Mouse (Mus musculus): ENCODE measurements around the gene Mad2l2. TPM values are rescaled to one million over a fixed set of nuclear protein-coding genes. Genes with fewer than 3 reads are reported as not detected.
"Not testable (repeated sequence)": the region's sequence is repeated elsewhere in the genome, so short reads cannot be mapped to it uniquely, and the experiment has no call there.

The Mad2l2 gene
- total RNA-seq, 4 experiments from 2014 or later: 24.5 to 32.7 (median 28.9) TPM

DNA sequence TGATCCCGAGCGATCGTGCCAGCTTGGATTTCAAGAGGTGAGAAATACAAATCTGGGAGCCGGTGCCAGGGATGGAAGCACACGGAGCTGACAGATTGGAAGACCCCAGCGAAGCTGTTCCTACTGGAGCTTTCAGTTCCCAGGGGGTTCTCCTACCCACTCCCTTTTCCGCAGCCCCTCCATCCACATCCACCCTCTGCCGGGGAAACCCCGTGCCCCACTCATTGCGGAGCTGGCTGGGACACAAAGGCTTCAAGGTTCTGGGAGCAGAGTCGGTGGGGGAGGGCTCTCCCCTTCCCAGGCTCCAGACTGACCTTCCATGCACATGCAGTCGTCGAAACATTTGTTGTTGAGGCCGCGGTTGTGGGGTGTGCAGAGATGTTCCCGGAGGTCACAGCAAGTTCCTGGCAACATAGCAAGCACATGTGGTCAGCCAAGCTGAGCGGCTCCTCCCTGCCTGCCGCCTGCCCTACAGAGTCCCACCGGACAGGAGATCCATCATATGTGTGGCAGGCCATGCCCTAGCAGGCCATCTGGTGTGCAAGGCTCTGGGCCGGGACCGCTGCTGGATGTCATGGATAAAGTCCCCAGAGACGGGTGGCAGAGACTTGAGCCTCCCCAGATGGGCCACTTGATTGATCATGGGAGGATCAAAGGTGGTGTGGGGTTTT is 22.4 kb upstream of the Mad2l2 start:
- no peak for DNase-seq

DNA sequence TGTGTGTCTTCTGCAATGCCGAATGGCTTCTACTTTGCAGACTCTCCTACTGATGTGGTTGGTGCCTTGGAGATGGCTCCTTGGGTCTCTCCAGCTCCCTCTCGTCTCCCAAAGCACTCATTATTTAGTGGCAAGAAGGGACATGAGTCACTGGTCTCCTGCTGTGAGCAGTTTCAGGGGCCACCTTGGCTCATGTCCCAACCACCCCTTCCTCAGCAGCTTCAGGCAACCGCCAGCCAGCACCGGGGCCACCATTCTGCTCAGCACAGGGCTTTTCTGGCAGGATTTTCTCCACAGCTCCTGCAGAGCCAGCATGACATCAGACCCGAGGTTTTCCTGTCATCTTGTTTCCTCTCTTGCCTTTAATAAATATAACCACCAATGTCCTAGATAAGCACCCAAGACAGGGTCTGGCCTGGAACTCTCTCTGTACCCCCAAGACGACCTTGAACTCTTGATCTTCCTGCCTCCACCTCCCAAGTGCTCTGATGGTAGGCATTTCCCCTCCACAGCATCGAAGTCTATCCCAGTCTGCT is 21.6 kb upstream of the Mad2l2 start:
- DNase-seq: no peak

GRCm38 (mm10) chr4:148109215-148109614 is 21.0 kb upstream of the Mad2l2 start:
- DNase-seq: no peak

DNA sequence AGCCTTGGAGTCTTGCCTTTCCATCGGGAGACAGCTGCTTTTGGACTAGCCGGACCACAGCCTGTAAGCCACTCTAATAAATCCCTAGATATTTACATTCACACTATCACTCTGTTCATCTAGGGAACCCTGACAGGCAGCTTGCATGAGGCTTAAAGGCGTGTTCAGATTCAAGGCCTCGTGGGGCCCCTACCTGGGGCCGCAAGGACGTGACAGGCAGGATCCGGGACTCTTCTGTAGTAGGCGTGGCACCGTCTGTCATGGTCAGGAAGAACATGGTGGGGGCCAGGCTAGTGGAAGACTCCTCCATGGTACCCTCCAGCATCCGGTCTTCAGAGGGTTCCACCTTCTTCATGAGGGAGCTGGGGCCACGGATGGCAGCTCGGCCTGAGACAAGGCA is 17.7 kb upstream of the Mad2l2 start:
- no peak for DNase-seq

- DNase-seq: peak; percentile 67
Observed at GRCm38 (mm10) chr4:148114758-148115391, 15.3 kb upstream of the Mad2l2 start.

- no peak for DNase-seq
Observed at GRCm38 (mm10) chr4:148115467-148115866, 14.7 kb upstream of the Mad2l2 start.

- DNase-seq: no peak
Observed at GRCm38 (mm10) chr4:148116657-148117056, 13.5 kb upstream of the Mad2l2 start.

DNA sequence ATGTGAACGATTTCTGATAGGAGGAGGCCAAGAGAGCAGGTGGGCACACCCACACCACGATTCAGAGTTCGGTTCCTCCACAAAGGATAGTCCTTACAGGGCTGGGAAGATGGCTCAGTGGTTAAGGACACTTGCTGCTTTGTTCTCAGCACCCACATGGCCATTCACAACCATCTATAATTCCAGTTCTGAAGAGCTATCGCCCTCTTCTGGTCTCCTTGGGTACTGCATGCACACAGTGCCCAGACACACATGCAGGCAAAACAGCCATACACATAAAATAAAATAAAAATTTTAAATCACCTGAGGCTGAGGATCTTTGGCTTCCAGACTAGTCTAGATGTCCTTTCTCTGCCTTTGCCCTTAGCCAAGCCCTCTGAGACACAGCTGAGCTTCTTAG is 12.8 kb upstream of the Mad2l2 start:
- no peak for DNase-seq

- not testable (repeated sequence) for DNase-seq
Observed at GRCm38 (mm10) chr4:148119578-148119977, 10.6 kb upstream of the Mad2l2 start.

- DNase-seq: no peak
Observed at GRCm38 (mm10) chr4:148120555-148120954, 9.6 kb upstream of the Mad2l2 start.

DNA sequence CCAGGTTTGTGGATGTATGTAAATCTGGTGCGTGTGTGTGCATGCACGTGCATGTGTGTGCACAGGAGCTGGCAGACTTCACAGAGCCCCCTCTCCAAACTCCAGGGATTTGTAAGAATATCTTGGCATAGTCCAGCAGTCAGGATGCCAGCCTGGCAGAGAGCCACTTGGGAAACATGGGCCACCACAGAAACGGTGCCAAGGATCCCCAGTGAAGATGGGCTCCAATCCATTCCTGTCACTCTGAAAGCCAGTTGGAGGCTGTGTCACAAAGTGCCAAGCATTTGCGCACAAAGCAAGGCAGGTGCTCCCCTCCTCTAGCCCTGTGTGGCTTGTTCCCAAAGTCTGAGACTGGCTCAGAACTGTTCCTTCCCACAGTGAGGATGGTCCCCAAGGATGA is 8.8 kb upstream of the Mad2l2 start:
- DNase-seq: no peak

- no peak for DNase-seq
Observed at GRCm38 (mm10) chr4:148121982-148122693, 8.0 kb upstream of the Mad2l2 start.

DNA sequence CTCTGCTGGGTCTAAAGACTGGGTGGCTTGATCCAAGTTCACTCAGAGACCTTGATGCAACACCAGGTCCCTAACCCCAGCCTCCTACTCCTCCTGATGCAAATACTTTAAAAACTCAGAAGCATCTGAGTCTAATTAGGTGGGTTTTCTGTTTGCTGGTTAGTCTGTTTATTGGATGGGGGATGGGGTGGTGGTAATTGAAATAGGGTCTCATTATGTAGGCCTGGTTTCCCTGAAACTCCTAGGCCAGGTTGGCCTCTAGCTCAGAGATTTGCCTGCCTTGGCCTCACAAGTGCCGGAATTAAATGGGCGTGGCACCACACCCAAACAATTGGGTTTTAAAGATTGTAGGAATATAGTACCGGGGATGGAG is 7.5 kb upstream of the Mad2l2 start:
- no peak for DNase-seq

DNA sequence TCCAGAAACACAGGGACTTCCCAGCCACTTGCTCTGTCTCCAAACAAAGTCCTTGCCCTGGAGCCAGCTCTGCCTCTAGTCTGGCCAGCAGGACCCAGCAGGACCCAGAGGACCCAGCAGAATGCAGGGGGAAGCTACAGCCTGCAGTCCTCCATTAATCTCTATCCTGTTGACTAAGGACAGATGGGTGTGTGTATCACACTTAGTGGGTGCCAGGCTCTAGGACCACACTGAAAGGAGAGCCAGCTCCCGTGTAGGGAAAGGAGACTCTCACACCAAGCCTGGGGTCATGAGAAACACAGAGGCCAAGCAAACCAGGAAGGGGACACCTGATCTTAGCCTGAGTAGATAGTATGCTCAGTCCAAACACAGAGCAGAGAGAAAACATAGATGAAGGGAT is 1.9 kb upstream of the Mad2l2 start:
- no peak for DNase-seq

GRCm38 (mm10) chr4:148128672-148129071 is 1.5 kb upstream of the Mad2l2 start:
- no peak for DNase-seq

- DNase-seq: no peak
Observed at GRCm38 (mm10) chr4:148130561-148131413, 603 bp downstream of the Mad2l2 start, which contains the start of gene Draxin. Gene Draxin, minus strand, starts transcription at chr4:148130698.

DNA sequence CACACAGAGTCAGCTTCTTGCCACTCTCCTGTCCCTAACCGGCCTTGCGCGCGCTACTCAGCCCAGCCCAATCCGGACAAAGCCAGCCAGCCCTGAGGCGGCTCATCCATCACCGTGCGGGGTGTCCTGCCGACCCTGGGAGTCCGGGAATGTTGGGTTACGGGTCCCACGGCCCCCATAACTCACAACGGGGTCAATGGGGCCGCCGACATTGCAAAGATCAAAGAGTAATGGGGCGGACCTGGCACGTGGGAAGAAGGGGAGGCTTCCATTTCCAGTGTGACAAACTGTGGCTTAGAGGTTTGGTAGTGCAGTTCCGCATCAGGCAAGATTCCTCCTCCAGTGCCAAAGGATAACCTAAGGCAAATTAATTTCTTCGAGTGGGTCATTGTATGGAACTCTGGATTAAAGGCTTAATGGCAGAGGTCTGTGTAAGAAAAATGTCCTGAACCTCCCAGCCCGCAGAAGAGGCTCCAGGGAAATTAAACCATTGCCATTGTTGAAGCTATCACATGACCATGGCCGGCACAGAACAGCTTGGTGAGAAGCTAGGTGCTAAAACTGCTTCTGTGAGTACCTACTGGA is 1.4 kb downstream of the Mad2l2 start:
- no peak for DNase-seq

- no peak for DNase-seq
Observed at GRCm38 (mm10) chr4:148134988-148135387, 4.8 kb downstream of the Mad2l2 start.

DNA sequence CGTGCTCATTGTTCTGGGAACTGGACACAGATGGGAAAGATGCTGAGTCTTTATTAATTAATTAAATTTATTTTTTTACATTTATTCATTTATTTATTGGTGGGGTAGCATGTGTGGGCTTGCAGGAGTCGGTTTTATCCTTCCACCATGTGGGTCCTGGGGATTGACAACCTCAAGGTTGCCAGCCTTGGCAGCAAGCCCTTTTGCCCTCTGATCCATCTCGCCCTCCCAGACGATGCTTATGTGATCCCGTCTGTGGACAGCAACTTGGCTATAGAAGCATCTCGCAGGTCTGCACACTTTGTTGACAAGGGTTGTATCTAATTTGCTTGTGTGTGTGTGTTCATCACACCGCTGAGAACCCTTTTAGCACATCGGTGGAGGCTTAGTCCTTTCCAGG is 7.3 kb downstream of the Mad2l2 start:
- no peak for DNase-seq

DNA sequence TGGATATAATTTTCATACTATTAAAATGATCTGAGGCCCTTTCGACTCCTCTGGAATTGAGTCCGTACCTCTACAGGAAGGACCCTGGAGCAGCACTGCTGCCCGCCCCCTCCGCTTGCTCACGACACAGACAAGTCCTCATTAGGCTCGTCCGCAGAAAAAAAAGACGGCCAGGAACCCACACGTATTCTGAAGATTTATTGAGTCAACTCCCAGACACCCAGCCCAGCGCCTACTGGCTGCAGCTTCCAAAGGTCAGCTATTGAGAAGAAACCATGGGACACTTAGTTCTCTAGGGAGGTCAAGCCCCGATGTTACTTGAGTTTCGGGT is 9.5 kb downstream of the Mad2l2 start:
- DNase-seq: no peak

- DNase-seq: peak; percentile 91
Observed at GRCm38 (mm10) chr4:148140098-148141011, 10.2 kb downstream of the Mad2l2 start.
